Mouse (Mus musculus) stomach, postnatal 0 days (tissue): ENCODE data around the gene Vipas39.

ENCODE experiments used
- CTCF ChIP-seq: IDR thresholded peaks from 2 replicates; pipeline ENCODE4 v1.5.1; 2016; ENCODE audit warnings: antibody characterized with exemption, low read depth, mild to moderate bottlenecking, moderate library complexity
- EP300 ChIP-seq: optimal IDR thresholded peaks from 2 replicates; pipeline ENCODE3; 2016; ENCODE audit warnings: antibody characterized with exemption

DNA sequence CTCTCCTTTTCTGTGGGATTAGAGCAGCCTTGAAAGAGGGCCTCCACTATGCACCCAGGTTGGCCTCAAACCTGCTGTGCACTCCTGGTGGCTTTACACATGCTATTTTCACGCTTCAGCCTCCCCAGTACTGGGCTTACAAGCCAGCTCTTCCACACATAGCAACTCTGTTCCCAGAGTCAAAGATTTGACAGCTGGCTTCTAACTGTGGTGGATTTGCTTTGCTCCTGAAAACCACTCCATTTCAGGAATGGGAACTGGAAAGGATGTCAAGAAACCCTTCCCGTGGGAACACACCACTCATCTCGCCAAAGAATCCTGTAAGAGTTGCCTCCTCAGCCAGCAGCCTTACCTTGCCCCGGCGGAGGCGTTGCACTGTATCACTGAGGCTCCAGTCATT, 12.2 kb downstream of the Vipas39 start:
- TF ChIP-seq EP300 (no peak), CTCF (no peak)
